29 mouse cellular contexts compared by ENCODE assay signal in the genomic region with DNA sequence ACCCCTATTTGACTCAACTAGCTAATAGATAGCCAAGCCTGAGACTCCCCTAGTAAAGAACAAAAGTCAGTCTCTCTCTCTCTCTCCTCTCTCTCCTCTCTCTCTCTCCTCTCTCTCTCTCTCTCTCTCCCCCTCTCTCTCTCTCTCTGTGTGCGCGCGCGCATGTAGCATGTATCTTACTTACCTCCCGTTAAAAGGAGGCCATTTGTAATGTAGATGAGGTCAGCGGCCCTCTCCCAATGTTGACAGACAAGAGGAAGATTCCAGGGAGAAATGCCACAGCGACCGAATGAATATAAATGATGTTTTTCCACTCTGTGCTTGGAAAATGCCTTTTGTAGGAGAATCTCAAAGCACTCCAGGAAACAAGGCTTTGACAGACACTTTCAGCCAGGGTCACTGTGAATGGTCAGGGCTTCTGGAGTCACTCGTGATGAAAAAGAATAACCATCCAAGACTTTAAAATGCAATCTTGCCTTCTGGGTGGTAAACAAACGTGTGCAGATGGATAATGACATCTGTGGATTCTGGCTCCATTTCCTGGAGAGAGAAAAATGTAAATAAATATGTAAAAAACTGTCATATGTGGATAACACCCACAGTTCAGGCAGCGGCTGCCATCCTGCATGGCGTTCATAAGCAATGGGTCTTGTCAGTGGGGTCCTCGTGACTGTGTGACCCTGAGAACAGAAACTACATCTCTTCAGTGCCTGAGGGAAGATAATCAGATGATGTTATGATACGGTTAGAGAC. TPM values are rescaled to one million over a fixed set of nuclear protein-coding genes. Genes with fewer than 3 reads are reported as not detected.
DNase-seq lines count a peak whose midpoint lies in the region; ATAC-seq and TF ChIP-seq lines count a peak whose summit lies in the region.
"Had no signal": no experiment of that assay in that cellular context is flagged by ENCODE, and none has a peak within 500 bp of the region (broad histone marks: within the 10 kb centered on the region; RNA-seq: fewer than 3 reads in every experiment).

No protein-coding gene starts in this region.

- H3K4me3 ChIP-seq in forebrain, postnatal 0 days (ENCODE audit: low read depth, low read length) = no peak overlapping the region
- H3K4me3 ChIP-seq in forebrain, embryonic 11.5 days (ENCODE audit: low read depth, low read length) = no peak overlapping the region
- H3K4me3 ChIP-seq in midbrain, embryonic 10.5 days = no peak overlapping the region
- H3K4me3 ChIP-seq in midbrain, embryonic 11.5 days (ENCODE audit: low read depth, low read length) = no peak overlapping the region
- H3K4me3 ChIP-seq in hindbrain, embryonic 13.5 days = no peak overlapping the region
- H3K4me3 ChIP-seq in stomach, embryonic 16.5 days (replicated peaks; ENCODE audit: low read length) = no peak overlapping the region
- no peak overlapping the region for H3K4me3 ChIP-seq in cerebellum, adult 2 months (replicated peaks; ENCODE audit: insufficient read depth, low read depth, low read length)
- H3K4me3 ChIP-seq: limb, embryonic 13.5 days; liver, embryonic 15.5 days; myocyte; neural tube, embryonic 15.5 days had no signal

- H3K9ac ChIP-seq in forebrain, postnatal 0 days = no peak overlapping the region
- no peak overlapping the region for H3K9ac ChIP-seq in forebrain, embryonic 11.5 days (ENCODE audit: low read length)
- no peak overlapping the region for H3K9ac ChIP-seq in midbrain, embryonic 11.5 days (ENCODE audit: low read length)
- no peak overlapping the region for H3K9ac ChIP-seq in hindbrain, embryonic 13.5 days
- no peak overlapping the region for H3K9ac ChIP-seq in stomach, embryonic 16.5 days (ENCODE audit: low read length)
- H3K9ac ChIP-seq: limb, embryonic 13.5 days; liver, embryonic 15.5 days; neural tube, embryonic 15.5 days had no signal

- no peaks in the 10 kb centered on the region for H3K36me3 ChIP-seq in forebrain, postnatal 0 days (ENCODE audit: insufficient read depth)
- H3K36me3 ChIP-seq in forebrain, embryonic 11.5 days (ENCODE audit: control insufficient read depth, insufficient read depth, low read length) = no peaks in the 10 kb centered on the region
- no peaks in the 10 kb centered on the region for H3K36me3 ChIP-seq in midbrain, embryonic 10.5 days
- no peaks in the 10 kb centered on the region for H3K36me3 ChIP-seq in midbrain, embryonic 11.5 days (ENCODE audit: control insufficient read depth, insufficient read depth, low read length)
- H3K36me3 ChIP-seq in hindbrain, embryonic 13.5 days = no peaks in the 10 kb centered on the region
- H3K36me3 ChIP-seq in stomach, embryonic 16.5 days (ENCODE audit: control insufficient read depth, insufficient read depth, low read length) = no peaks in the 10 kb centered on the region
- H3K36me3 ChIP-seq: limb, embryonic 13.5 days; liver, embryonic 15.5 days; neural tube, embryonic 15.5 days had no signal

- DNase-seq in forebrain, postnatal 0 days = peak; percentile 73
- no peak for DNase-seq in forebrain, embryonic 11.5 days (ENCODE audit: low spot score)
- DNase-seq in midbrain, embryonic 10.5 days (ENCODE audit: low spot score) = peak; percentile 22
- no peak for DNase-seq in midbrain, embryonic 11.5 days (ENCODE audit: low spot score, missing footprints)
- no peak for DNase-seq in cerebellum, adult 2 months
- DNase-seq: adrenal gland, postnatal 14 days; B cell, adult 2 months; cerebellum, adult 18-20 months; heart, adult 18-20 months; heart, postnatal 4 days; kidney, adult 18-20 months; kidney, postnatal 36 days; retina, postnatal 1 day; right cerebral cortex, postnatal 4 days; thymus, adult 18-20 months had no signal

- H3K4me2 ChIP-seq in forebrain, postnatal 0 days (ENCODE audit: low read depth) = no peak overlapping the region
- no peak overlapping the region for H3K4me2 ChIP-seq in forebrain, embryonic 11.5 days (ENCODE audit: low read depth, low read length, severe bottlenecking)
- no peak overlapping the region for H3K4me2 ChIP-seq in midbrain, embryonic 11.5 days
- no peak overlapping the region for H3K4me2 ChIP-seq in hindbrain, embryonic 13.5 days
- no peak overlapping the region for H3K4me2 ChIP-seq in stomach, embryonic 16.5 days (ENCODE audit: low read depth, low read length)
- H3K4me2 ChIP-seq: limb, embryonic 13.5 days; liver, embryonic 15.5 days; neural tube, embryonic 15.5 days had no signal

- H3K4me1 ChIP-seq in forebrain, postnatal 0 days (ENCODE audit: insufficient read depth) = 0 out of 2 replicates have a peak, but pooled peaks cover 8% of the 10 kb centered on the region
- H3K4me1 ChIP-seq in forebrain, embryonic 11.5 days (replicated peaks; ENCODE audit: control insufficient read depth, insufficient read depth, low read length) = no peaks in the 10 kb centered on the region
- H3K4me1 ChIP-seq in midbrain, embryonic 10.5 days = peaks cover 12% of the 10 kb centered on the region
- no peaks in the 10 kb centered on the region for H3K4me1 ChIP-seq in midbrain, embryonic 11.5 days (ENCODE audit: control insufficient read depth, insufficient read depth, low read length)
- peaks cover 9% of the 10 kb centered on the region for H3K4me1 ChIP-seq in hindbrain, embryonic 13.5 days (replicated peaks)
- H3K4me1 ChIP-seq in stomach, embryonic 16.5 days (ENCODE audit: control insufficient read depth, insufficient read depth, low read length) = no peaks in the 10 kb centered on the region
- no peaks in the 10 kb centered on the region for H3K4me1 ChIP-seq in cerebellum, adult 2 months (ENCODE audit: control insufficient read depth, insufficient read depth, low read length)
- H3K4me1 ChIP-seq: limb, embryonic 13.5 days; liver, embryonic 15.5 days; neural tube, embryonic 15.5 days had no signal

- no peak for TF ChIP-seq POLR2A in cerebellum, adult 2 months (IDR thresholded peaks at IDR 0.05; ENCODE audit: borderline replicate concordance, insufficient read depth, low read length)

- 39% methylated on average over 14 of the region's 14 CpGs for WGBS in forebrain, postnatal 0 days
- 60% methylated on average over 14 of the region's 14 CpGs for WGBS in forebrain, embryonic 11.5 days
- 54% methylated on average over 14 of the region's 14 CpGs for WGBS in midbrain, embryonic 10.5 days
- WGBS in midbrain, embryonic 11.5 days = 41% methylated on average over 14 of the region's 14 CpGs
- WGBS in hindbrain, embryonic 13.5 days = 23% methylated on average over 14 of the region's 14 CpGs
- 37% methylated on average over 14 of the region's 14 CpGs for WGBS in stomach, embryonic 16.5 days
- WGBS in cerebellum, adult 2 months = 41% methylated on average over 14 of the region's 14 CpGs

- peak; percentile 53; the same call in 1 of the 2 replicates for ATAC-seq in forebrain, postnatal 0 days
- ATAC-seq in forebrain, embryonic 11.5 days (replicated peaks; ENCODE audit: low FRiP score) = no peak
- no peak for ATAC-seq in midbrain, embryonic 11.5 days (ENCODE audit: low FRiP score)
- ATAC-seq in hindbrain, embryonic 13.5 days (ENCODE audit: low FRiP score) = no peak
- no peak for ATAC-seq in stomach, embryonic 16.5 days (ENCODE audit: insufficient read depth, low FRiP score)
- ATAC-seq: activated CD4-positive, CD25-positive, alpha-beta regulatory T cell, adult 4 months had no signal

- no peaks in the 10 kb centered on the region for H3K27me3 ChIP-seq in forebrain, postnatal 0 days (ENCODE audit: insufficient read depth, low read length)
- no peaks in the 10 kb centered on the region for H3K27me3 ChIP-seq in forebrain, embryonic 11.5 days (ENCODE audit: control insufficient read depth, insufficient read depth, low read length)
- no peaks in the 10 kb centered on the region for H3K27me3 ChIP-seq in midbrain, embryonic 10.5 days (ENCODE audit: low read depth, poor library complexity, severe bottlenecking)
- H3K27me3 ChIP-seq in midbrain, embryonic 11.5 days (ENCODE audit: control insufficient read depth, insufficient read depth, low read length) = no peaks in the 10 kb centered on the region
- no peaks in the 10 kb centered on the region for H3K27me3 ChIP-seq in hindbrain, embryonic 13.5 days
- no peaks in the 10 kb centered on the region for H3K27me3 ChIP-seq in stomach, embryonic 16.5 days (ENCODE audit: control insufficient read depth, insufficient read depth, low read length)
- H3K27me3 ChIP-seq in cerebellum, adult 2 months (ENCODE audit: control insufficient read depth, insufficient read depth, low read length) = no peaks in the 10 kb centered on the region
- H3K27me3 ChIP-seq: liver, embryonic 15.5 days; neural tube, embryonic 15.5 days had no signal

- no peak overlapping the region for H3K27ac ChIP-seq in forebrain, postnatal 0 days (ENCODE audit: low read depth, low read length)
- H3K27ac ChIP-seq in forebrain, embryonic 11.5 days (ENCODE audit: low read depth, low read length) = no peak overlapping the region
- peak overlapping the region; percentile 1; the same call in 1 of the 2 replicates for H3K27ac ChIP-seq in midbrain, embryonic 10.5 days (replicated peaks)
- H3K27ac ChIP-seq in midbrain, embryonic 11.5 days (ENCODE audit: low read depth, low read length) = no peak overlapping the region
- peak overlapping the region; percentile 66 for H3K27ac ChIP-seq in hindbrain, embryonic 13.5 days
- peak overlapping the region; percentile 2; the same call in 1 of the 2 replicates for H3K27ac ChIP-seq in stomach, embryonic 16.5 days (ENCODE audit: low read length)
- H3K27ac ChIP-seq in cerebellum, adult 2 months (ENCODE audit: insufficient read depth, low read length) = no peak overlapping the region
- H3K27ac ChIP-seq: limb, embryonic 13.5 days; liver, embryonic 15.5 days; neural tube, embryonic 15.5 days had no signal

- H3K9me3 ChIP-seq in forebrain, postnatal 0 days (ENCODE audit: low read length) = no peaks in the 10 kb centered on the region
- no peaks in the 10 kb centered on the region for H3K9me3 ChIP-seq in forebrain, embryonic 11.5 days (ENCODE audit: control insufficient read depth, low read length)
- H3K9me3 ChIP-seq in midbrain, embryonic 10.5 days (replicated peaks) = no peaks in the 10 kb centered on the region
- H3K9me3 ChIP-seq in midbrain, embryonic 11.5 days (ENCODE audit: control insufficient read depth, low read length) = no peaks in the 10 kb centered on the region
- no peaks in the 10 kb centered on the region for H3K9me3 ChIP-seq in hindbrain, embryonic 13.5 days
- no peaks in the 10 kb centered on the region for H3K9me3 ChIP-seq in stomach, embryonic 16.5 days (replicated peaks; ENCODE audit: control insufficient read depth, low read length)
- H3K9me3 ChIP-seq: limb, embryonic 13.5 days; liver, embryonic 15.5 days; neural tube, embryonic 15.5 days had no signal

- no peak for TF ChIP-seq CTCF in forebrain, postnatal 0 days (IDR thresholded peaks at IDR 0.05; ENCODE audit: low read depth)
- no peak for TF ChIP-seq CTCF in cerebellum, adult 2 months (IDR thresholded peaks at IDR 0.05; ENCODE audit: borderline replicate concordance, insufficient read depth, low read depth, low read length)

RNA-seq across cellular contexts. Expression of gene Edrf1, which starts 10.0 kb away (rescaled TPM):
- 27.8 and 29.5 TPM in 2 replicates for total RNA-seq in forebrain, postnatal 0 days (2014; rRNA removed)
- 5.8 and 10.5 TPM in 2 replicates for polyA plus RNA-seq in forebrain, postnatal 0 days (2015; fragmentation: Nextera tagmentation; extraction: Ambion mirVana)
- polyA plus RNA-seq in forebrain, embryonic 11.5 days (2014; fragmentation: Nextera tagmentation; extraction: Ambion mirVana) = 32.2 and 36.1 TPM in 2 replicates
- polyA plus RNA-seq in midbrain, embryonic 10.5 days (2016; fragmentation: Nextera tagmentation; extraction: Ambion mirVana) = 26.0 and 29.1 TPM in 2 replicates
- polyA plus RNA-seq in midbrain, embryonic 11.5 days (2014; fragmentation: Nextera tagmentation; extraction: Ambion mirVana) = 34.1 and 38.8 TPM in 2 replicates
- polyA plus RNA-seq in hindbrain, embryonic 13.5 days (2015; fragmentation: Nextera tagmentation; extraction: Ambion mirVana) = 21.6 and 23.8 TPM in 2 replicates
- polyA plus RNA-seq in stomach, embryonic 16.5 days (2015; fragmentation: Nextera tagmentation; extraction: Ambion mirVana) = 17.6 and 18.4 TPM in 2 replicates
- 26.3 and 28.3 TPM in 2 replicates for polyA plus RNA-seq in cerebellum, adult 2 months (2012; rRNA removed)

RNA-seq across cellular contexts. Expression of gene Tex36, which starts 25.4 kb away (rescaled TPM):
- not detected in 2 replicates for total RNA-seq in forebrain, postnatal 0 days (2014; rRNA removed)
- 0.15 and 0.16 TPM in 2 replicates for polyA plus RNA-seq in forebrain, postnatal 0 days (2015; fragmentation: Nextera tagmentation; extraction: Ambion mirVana)
- not detected in 2 replicates for polyA plus RNA-seq in forebrain, embryonic 11.5 days (2014; fragmentation: Nextera tagmentation; extraction: Ambion mirVana)
- polyA plus RNA-seq in midbrain, embryonic 10.5 days (2016; fragmentation: Nextera tagmentation; extraction: Ambion mirVana) = not detected in 2 replicates
- not detected in 2 replicates for polyA plus RNA-seq in midbrain, embryonic 11.5 days (2014; fragmentation: Nextera tagmentation; extraction: Ambion mirVana)
- polyA plus RNA-seq in hindbrain, embryonic 13.5 days (2015; fragmentation: Nextera tagmentation; extraction: Ambion mirVana) = 0.23 TPM in 1 of 2 replicates, not detected in the other
- not detected in 2 replicates for polyA plus RNA-seq in stomach, embryonic 16.5 days (2015; fragmentation: Nextera tagmentation; extraction: Ambion mirVana)
- polyA plus RNA-seq in cerebellum, adult 2 months (2012; rRNA removed) = 0.35 and 0.41 TPM in 2 replicates
- total RNA-seq: adrenal gland, postnatal 14 days; gastrocnemius, adult 8-10 months; heart, adult 18-20 months; heart, postnatal 4 days; layer of hippocampus, postnatal 14 days; left cerebral cortex, postnatal 10 days; megakaryocyte, adult 5-6 weeks had no signal
- polyA plus RNA-seq: activated CD4-positive, CD25-positive, alpha-beta regulatory T cell, adult 4 months; embryonic facial prominence, embryonic 14.5 days; heart, embryonic 14.5 days; limb, embryonic 13.5 days; liver, embryonic 15.5 days; myocyte; neural tube, embryonic 15.5 days; urinary bladder, adult 2 months had no signal

RNA-seq across cellular contexts. Expression of gene Mmp21, which starts 52.5 kb away (rescaled TPM):
- total RNA-seq in forebrain, postnatal 0 days (2014; rRNA removed) = 0.23 TPM in 1 of 2 replicates, not detected in the other
- polyA plus RNA-seq in forebrain, postnatal 0 days (2015; fragmentation: Nextera tagmentation; extraction: Ambion mirVana) = not detected in 2 replicates
- not detected in 2 replicates for polyA plus RNA-seq in forebrain, embryonic 11.5 days (2014; fragmentation: Nextera tagmentation; extraction: Ambion mirVana)
- polyA plus RNA-seq in midbrain, embryonic 10.5 days (2016; fragmentation: Nextera tagmentation; extraction: Ambion mirVana) = 0.10 TPM in 1 of 2 replicates, not detected in the other
- polyA plus RNA-seq in midbrain, embryonic 11.5 days (2014; fragmentation: Nextera tagmentation; extraction: Ambion mirVana) = 0.10 TPM in 1 of 2 replicates, not detected in the other
- not detected in 2 replicates for polyA plus RNA-seq in hindbrain, embryonic 13.5 days (2015; fragmentation: Nextera tagmentation; extraction: Ambion mirVana)
- 0.08 TPM in 1 of 2 replicates, not detected in the other for polyA plus RNA-seq in stomach, embryonic 16.5 days (2015; fragmentation: Nextera tagmentation; extraction: Ambion mirVana)
- polyA plus RNA-seq in cerebellum, adult 2 months (2012; rRNA removed) = 0.05 TPM in 1 of 2 replicates, not detected in the other
- total RNA-seq: adrenal gland, postnatal 14 days; gastrocnemius, adult 8-10 months; heart, adult 18-20 months; heart, postnatal 4 days; layer of hippocampus, postnatal 14 days; left cerebral cortex, postnatal 10 days; megakaryocyte, adult 5-6 weeks had no signal
- polyA plus RNA-seq: heart, embryonic 14.5 days; limb, embryonic 13.5 days; liver, embryonic 15.5 days; myocyte; neural tube, embryonic 15.5 days; urinary bladder, adult 2 months had no signal

Comparison
In these comparisons a context has a peak if more than half of its experiments do, and no peak if none do; other contexts are left out.
1. DNase-seq: peak in forebrain, postnatal 0 days (single experiment) and midbrain, embryonic 10.5 days (single experiment); none in forebrain, embryonic 11.5 days (single experiment), midbrain, embryonic 11.5 days (single experiment) and cerebellum, adult 2 months (0 of 2).
2. H3K27ac ChIP-seq: peak in midbrain, embryonic 10.5 days (single experiment), hindbrain, embryonic 13.5 days (single experiment) and stomach, embryonic 16.5 days (single experiment); none in forebrain, postnatal 0 days (single experiment), forebrain, embryonic 11.5 days (single experiment), midbrain, embryonic 11.5 days (single experiment) and cerebellum, adult 2 months (single experiment).